Mouse (Mus musculus): ENCODE measurements around the gene Fads1. TPM values are rescaled to one million over a fixed set of nuclear protein-coding genes. Genes with fewer than 3 reads are reported as not detected.

The Fads1 gene
- polyA plus RNA-seq, 1 experiment from 2014 or later, result 154 TPM

Small RNAs within 50 kb of the gene (microRNA-seq; reads per million reads assigned to microRNA genes)
- gene Mir6993, result 0.68 reads per million

Other genes with a start within 250 kb of the Fads1 start
- 2,278 and 2,351 TPM in 2 replicates for gene Fth1, start 202.3 kb upstream of the Fads1 start, polyA plus RNA-seq (2015; fragmentation: Nextera tagmentation; extraction: Ambion mirVana)
- 0.42 and 0.72 TPM in 2 replicates for gene Best1, start 181.3 kb upstream of the Fads1 start, polyA plus RNA-seq (2015; fragmentation: Nextera tagmentation; extraction: Ambion mirVana)
- gene Rab3il1, start 181.2 kb upstream of the Fads1 start, polyA plus RNA-seq (2015; fragmentation: Nextera tagmentation; extraction: Ambion mirVana), result 45.7 and 48.8 TPM in 2 replicates
- gene Fads3, start 141.3 kb upstream of the Fads1 start, polyA plus RNA-seq (2015; fragmentation: Nextera tagmentation; extraction: Ambion mirVana), result 12.4 and 13.0 TPM in 2 replicates
- gene Fads2, start 81.1 kb upstream of the Fads1 start, polyA plus RNA-seq (2015; fragmentation: Nextera tagmentation; extraction: Ambion mirVana), result 206 and 216 TPM in 2 replicates
- 466 and 467 TPM in 2 replicates for gene Tmem258, start 21.1 kb downstream of the Fads1 start, polyA plus RNA-seq (2015; fragmentation: Nextera tagmentation; extraction: Ambion mirVana)
- gene Fen1, start 21.3 kb downstream of the Fads1 start, polyA plus RNA-seq (2015; fragmentation: Nextera tagmentation; extraction: Ambion mirVana), result 77.9 and 87.8 TPM in 2 replicates
- 9.9 and 10.1 TPM in 2 replicates for gene Myrf, start 57.9 kb downstream of the Fads1 start, polyA plus RNA-seq (2015; fragmentation: Nextera tagmentation; extraction: Ambion mirVana)
- gene Dagla, start 122.0 kb downstream of the Fads1 start, polyA plus RNA-seq (2015; fragmentation: Nextera tagmentation; extraction: Ambion mirVana), result 2.6 and 3.2 TPM in 2 replicates
- 0.94 and 1.3 TPM in 2 replicates for gene Syt7, start 206.2 kb downstream of the Fads1 start, polyA plus RNA-seq (2015; fragmentation: Nextera tagmentation; extraction: Ambion mirVana)

Data from intestine, embryonic 16.5 days (tissue).